Mouse (Mus musculus): ENCODE measurements around the gene Chit1.

DNA sequence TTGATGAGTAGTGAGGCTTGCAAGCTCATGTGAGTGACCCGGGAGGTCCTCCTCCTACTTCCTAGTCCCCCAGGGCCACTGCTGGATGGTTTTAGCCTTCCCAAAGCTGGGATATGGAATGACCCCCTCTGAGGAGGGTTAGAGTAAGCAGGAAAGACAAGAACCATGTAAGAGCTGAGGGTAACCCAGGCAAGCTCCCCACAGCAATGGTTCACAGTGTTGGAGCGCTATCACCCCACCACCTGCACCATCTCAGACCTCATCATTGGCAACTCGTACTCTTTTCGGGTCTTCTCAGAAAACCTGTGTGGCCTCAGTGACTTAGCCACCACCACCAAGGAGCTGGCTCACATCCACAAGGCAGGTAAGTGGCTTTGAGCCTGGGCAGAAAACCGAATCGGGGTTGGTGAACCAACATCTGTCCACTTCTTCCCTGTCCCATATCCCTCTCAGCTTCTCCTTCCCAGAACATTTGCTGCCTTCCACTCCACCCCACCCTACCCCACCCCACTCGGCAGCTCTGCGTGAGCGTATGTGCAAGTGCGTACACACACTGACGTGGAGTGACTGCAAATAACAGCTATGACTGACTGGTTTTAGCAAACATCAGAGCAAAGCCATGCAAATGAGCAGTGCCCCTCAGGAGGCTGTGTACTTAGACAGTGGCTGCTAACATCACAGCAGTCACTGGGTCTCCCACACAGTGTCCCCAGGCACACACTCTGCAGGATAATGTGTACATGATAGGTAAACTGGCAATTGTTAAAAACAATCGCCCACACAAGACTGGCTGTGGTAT is 87.4 kb downstream of the Chit1 start:
- TF ChIP-seq POLR2A (IDR thresholded peaks at IDR 0.05; ENCODE audit: control insufficient read depth in 1 of 2, insufficient read depth in 1 of 2, low read depth in 1 of 2, low read length in 2 of 2, poor library complexity in 1 of 2) (no peak), ZC3H11A (IDR thresholded peaks at IDR 0.05; ENCODE audit: low read depth, low read length) (no peak), USF1 (IDR thresholded peaks at IDR 0.05; ENCODE audit: low read depth, low read length) (no peak), CTCF (IDR thresholded peaks at IDR 0.05 in 2 of 3, conservative IDR thresholded peaks at IDR 0.05 in 1 of 3; ENCODE audit: control insufficient read depth in 1 of 3, insufficient read depth in 1 of 3, low read depth in 2 of 3, low read length in 3 of 3, poor library complexity in 1 of 3, severe bottlenecking in 1 of 3) (no peak)

Data from MEL (cell line).